Mouse (Mus musculus) C2C12 (cell line): ENCODE measurements around the gene Mef2c. TPM values are rescaled to one million over a fixed set of nuclear protein-coding genes. Genes with fewer than 3 reads are reported as not detected.

Experiments
- H3K27me3 ChIP-seq: one replicate; pipeline ENCODE4 v1.6.1; 2011; ENCODE audit not compliant: control insufficient read depth, insufficient read depth, insufficient read length
- H3K36me3 ChIP-seq: one replicate; pipeline ENCODE4 v1.6.1; 2011; ENCODE audit not compliant: control insufficient read depth, insufficient read depth
- H3K4me3 ChIP-seq: one replicate; pipeline ENCODE4 v1.5.1; 2011; ENCODE audit warnings: mild to moderate bottlenecking, control low read depth; ENCODE audit not compliant: poor library complexity, insufficient read depth, severe bottlenecking
- H3K79me2 ChIP-seq: one replicate; pipeline ENCODE4 v1.6.1; 2011; ENCODE audit not compliant: control insufficient read depth, insufficient read depth
- H3K79me3 ChIP-seq: one replicate; pipeline ENCODE4 v1.6.1; 2011; ENCODE audit warnings: low read depth, control low read depth
- H3ac ChIP-seq: one replicate; pipeline ENCODE3; 2011; ENCODE audit warnings: low read depth; ENCODE audit not compliant: control insufficient read depth, insufficient read length
- CEBPB ChIP-seq: IDR thresholded peaks from one replicate; pipeline ENCODE4 v1.6.1; 2011; ENCODE audit warnings: low read depth, mild to moderate bottlenecking, control low read depth, moderate library complexity
- CTCF ChIP-seq: IDR thresholded peaks from one replicate; pipeline ENCODE4 v1.5.1; 2011; ENCODE audit not compliant: control insufficient read depth, insufficient read depth, insufficient read length
- FOSL1 ChIP-seq: IDR thresholded peaks from one replicate; pipeline ENCODE4 v1.8.0; 2011; ENCODE audit warnings: mild to moderate bottlenecking, low read length; ENCODE audit not compliant: poor library complexity, insufficient read depth, severe bottlenecking
- MAX ChIP-seq: IDR thresholded peaks from one replicate; pipeline ENCODE4 v1.6.1; 2011; ENCODE audit warnings: mild to moderate bottlenecking, control low read depth
- MYOD1 ChIP-seq: IDR thresholded peaks from one replicate; pipeline ENCODE4 v1.6.1; 2011; ENCODE audit warnings: low read depth; ENCODE audit not compliant: control insufficient read depth, insufficient read length
- MYOG ChIP-seq: IDR thresholded peaks from one replicate; pipeline ENCODE4 v1.6.1; 2011; ENCODE audit not compliant: control insufficient read depth, insufficient read length; ENCODE audit errors: extremely low read depth
- USF1 ChIP-seq: IDR thresholded peaks from one replicate; pipeline ENCODE4 v1.6.1; 2011; ENCODE audit warnings: low read depth, mild to moderate bottlenecking, control low read depth, moderate library complexity
- polyA plus RNA-seq: library from polyadenylated mRNA; unstranded; fragments of >200 nt; fragmentation: generic; extraction: Trizol; gene quantifications from one replicate; pipeline ENCODE4 v1.2.1, GENCODE M21; 2012; ENCODE audit warnings: missing spikeins

Gene Mef2c
- polyA plus RNA-seq, 1 experiment: 2.5 TPM

DNA sequence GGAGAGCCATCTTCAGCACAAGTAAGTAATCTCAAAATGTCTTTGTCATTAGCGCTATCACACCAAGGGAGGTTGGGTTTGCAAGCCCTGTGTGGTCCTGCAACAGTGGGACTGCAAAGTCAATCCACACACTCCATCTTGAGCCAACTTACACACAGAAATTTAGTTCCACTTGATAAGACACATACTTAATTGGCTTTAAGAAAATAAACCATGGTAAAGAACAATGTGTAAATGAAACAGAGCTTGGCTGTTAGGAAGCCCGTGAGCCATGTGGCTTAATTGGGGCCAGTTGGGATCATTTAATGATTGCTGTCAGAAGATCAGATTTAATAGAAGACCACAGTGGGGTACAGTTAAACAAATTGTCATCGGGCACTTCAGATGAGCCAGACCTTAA is 63.8 kb downstream of the Mef2c start:
- no peaks in the 10 kb centered on the region for H3K79me2 ChIP-seq
- no peaks in the 10 kb centered on the region for H3K79me3 ChIP-seq
- no peak overlapping the region for H3ac ChIP-seq
- no peak overlapping the region for H3K4me3 ChIP-seq
- H3K27me3 ChIP-seq: no peaks in the 10 kb centered on the region
- H3K36me3 ChIP-seq: no peaks in the 10 kb centered on the region
- TF ChIP-seq USF1 (no peak), MYOG (no peak), MYOD1 (no peak), FOSL1 (no peak), CTCF (no peak), MAX (no peak), CEBPB (no peak)

DNA sequence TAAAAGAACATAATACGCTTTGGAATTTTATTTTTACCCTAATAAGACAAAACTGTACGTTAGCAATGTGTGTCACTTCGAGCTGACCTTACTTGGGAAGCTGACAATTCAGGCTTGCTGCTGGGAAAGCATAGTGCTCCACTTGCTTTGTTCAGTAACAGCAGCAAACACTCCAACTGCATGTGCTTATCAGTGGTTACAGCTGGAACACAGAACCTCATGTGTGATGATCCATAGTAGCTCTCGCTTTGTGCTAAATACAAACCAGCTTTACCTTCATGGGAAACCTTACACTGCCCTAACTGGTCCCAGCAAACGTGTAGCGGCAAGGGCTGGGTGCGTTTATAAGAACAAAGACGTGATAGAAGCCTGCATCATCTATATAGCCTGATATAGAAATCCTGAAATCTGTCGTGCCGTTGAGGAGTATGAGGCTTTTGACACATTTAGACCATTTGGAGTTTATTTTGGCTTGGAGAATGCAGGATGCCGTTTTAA is 65.0 kb downstream of the Mef2c start:
- H3K36me3 ChIP-seq: no peaks in the 10 kb centered on the region
- H3K79me3 ChIP-seq: no peaks in the 10 kb centered on the region
- TF ChIP-seq MYOD1 (no peak), MYOG (no peak), USF1 (no peak), FOSL1 (no peak), MAX (no peak), CEBPB (no peak), CTCF (no peak)
- no peaks in the 10 kb centered on the region for H3K27me3 ChIP-seq
- H3ac ChIP-seq: no peak overlapping the region
- no peak overlapping the region for H3K4me3 ChIP-seq
- no peaks in the 10 kb centered on the region for H3K79me2 ChIP-seq

DNA sequence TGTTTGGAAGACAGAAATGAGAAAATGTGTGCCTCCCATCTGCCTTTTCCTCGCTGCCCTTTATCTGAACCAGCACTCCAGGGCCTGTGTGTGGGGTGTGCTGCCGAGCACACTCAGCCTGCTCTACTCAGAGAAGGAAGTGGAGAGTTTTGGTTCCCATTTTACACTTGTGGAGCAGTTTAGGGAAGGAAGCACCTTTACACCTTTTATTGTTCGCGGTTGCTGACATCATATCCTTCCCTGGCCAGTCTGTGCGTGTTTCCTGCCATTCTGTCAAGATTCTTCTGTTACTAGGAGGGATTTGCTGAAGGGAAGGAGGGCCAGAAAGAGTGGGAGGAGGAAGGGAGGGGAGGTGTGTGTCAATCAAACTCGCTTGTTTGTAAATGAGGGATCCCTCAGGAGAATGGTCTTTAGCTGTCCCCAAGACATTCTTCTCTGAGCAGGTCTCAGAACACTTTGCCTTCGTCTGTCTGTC is 68.2 kb downstream of the Mef2c start:
- Histone ChIP-seq H3K27me3 (no peaks in the 10 kb centered on the region), H3K4me3 (no peak overlapping the region), H3K79me3 (no peaks in the 10 kb centered on the region), H3K79me2 (no peaks in the 10 kb centered on the region), H3ac (no peak overlapping the region), H3K36me3 (no peaks in the 10 kb centered on the region)
- TF ChIP-seq MAX: no peak
- TF ChIP-seq MYOD1: no peak
- no peak for TF ChIP-seq MYOG
- TF ChIP-seq FOSL1: no peak
- TF ChIP-seq CTCF: no peak
- TF ChIP-seq USF1: no peak
- no peak for TF ChIP-seq CEBPB

DNA sequence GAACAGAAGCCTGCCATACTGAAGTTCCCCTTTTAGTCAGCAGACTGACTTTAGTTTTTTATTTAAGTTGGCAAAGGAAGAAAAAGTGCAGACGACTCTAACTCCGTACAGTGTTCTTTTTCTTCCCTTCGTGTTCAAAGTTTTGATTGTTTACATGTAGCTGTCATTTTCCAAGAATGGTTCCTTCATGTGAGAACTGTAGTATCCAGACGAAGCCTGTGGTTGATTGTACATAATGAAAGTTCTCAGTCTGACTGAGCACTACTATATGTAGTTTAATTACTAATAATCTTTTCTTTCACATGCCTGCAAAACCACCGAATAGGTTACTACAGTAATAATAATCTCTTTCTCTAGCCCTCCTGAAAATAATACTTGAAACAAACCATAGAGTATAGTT is 68.6 kb downstream of the Mef2c start:
- Histone ChIP-seq H3K79me3 (no peaks in the 10 kb centered on the region), H3K79me2 (no peaks in the 10 kb centered on the region), H3K27me3 (no peaks in the 10 kb centered on the region), H3K4me3 (no peak overlapping the region), H3ac (no peak overlapping the region), H3K36me3 (no peaks in the 10 kb centered on the region)
- TF ChIP-seq MYOG: no peak
- no peak for TF ChIP-seq MAX
- no peak for TF ChIP-seq USF1
- no peak for TF ChIP-seq MYOD1
- no peak for TF ChIP-seq CEBPB
- no peak for TF ChIP-seq FOSL1
- no peak for TF ChIP-seq CTCF

GRCm38 (mm10) chr13:83573327-83573726 is 69.5 kb downstream of the Mef2c start:
- no peaks in the 10 kb centered on the region for H3K36me3 ChIP-seq
- H3K27me3 ChIP-seq: no peaks in the 10 kb centered on the region
- H3K79me2 ChIP-seq: no peaks in the 10 kb centered on the region
- H3K4me3 ChIP-seq: no peak overlapping the region
- TF ChIP-seq FOSL1: no peak
- TF ChIP-seq CTCF: no peak
- no peak for TF ChIP-seq MYOG
- no peak for TF ChIP-seq MAX
- no peaks in the 10 kb centered on the region for H3K79me3 ChIP-seq
- H3ac ChIP-seq: no peak overlapping the region

DNA sequence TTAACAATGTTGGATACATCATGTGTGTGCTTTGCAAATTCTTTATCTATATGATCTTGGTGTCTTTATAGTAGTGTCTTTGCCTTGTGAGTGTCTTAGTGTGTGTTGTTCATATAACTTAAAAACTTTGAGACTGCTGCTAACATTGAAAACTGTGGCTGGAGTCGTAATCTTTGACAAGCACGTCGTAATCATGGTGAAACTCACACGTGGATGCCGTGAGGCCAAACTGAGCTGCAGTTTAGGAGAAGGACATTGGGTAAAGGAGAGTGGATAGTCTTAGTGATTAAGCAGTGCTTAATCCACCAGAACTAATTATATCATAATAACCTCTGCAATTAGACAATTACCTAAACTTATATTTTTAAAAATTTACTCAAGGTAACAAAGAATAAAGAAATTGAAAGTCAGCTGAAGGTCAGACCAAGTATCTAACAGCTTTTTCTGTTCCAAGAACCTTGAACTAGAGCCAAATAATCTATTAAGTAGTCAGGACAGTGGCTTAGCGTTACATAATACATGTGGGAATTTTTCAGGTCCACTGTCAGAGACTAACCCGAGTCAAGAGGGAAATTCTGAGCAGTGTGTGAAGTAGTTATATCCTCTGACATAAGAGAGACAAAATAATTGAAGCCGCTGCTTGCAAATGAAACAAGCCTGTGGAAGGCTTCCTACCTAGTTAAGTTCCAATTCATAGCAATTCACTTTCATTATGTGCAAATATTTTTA is 70.2 kb downstream of the Mef2c start:
- Histone ChIP-seq H3K79me3 (no peaks in the 10 kb centered on the region), H3K36me3 (no peaks in the 10 kb centered on the region), H3K4me3 (no peak overlapping the region), H3K79me2 (no peaks in the 10 kb centered on the region), H3K27me3 (no peaks in the 10 kb centered on the region), H3ac (no peak overlapping the region)
- TF ChIP-seq MYOD1 (no peak), USF1 (no peak), CEBPB (no peak), FOSL1 (no peak), MAX (no peak), CTCF (no peak), MYOG (no peak)
